Mouse (Mus musculus) spleen, adult 2 months (tissue): ENCODE data around the gene Eef1akmt3.

Experiments used
- CTCF ChIP-seq: fragments of 200-500 bp; IDR thresholded peaks from 2 replicates; pipeline ENCODE4 v1.5.1; 2011; ENCODE audit warnings: mild to moderate bottlenecking, inconsistent platforms; ENCODE audit not compliant: insufficient read depth, insufficient read length, insufficient replicate concordance; ENCODE audit errors: extremely low read depth
- POLR2A ChIP-seq: fragments of 200-500 bp; IDR thresholded peaks from 2 replicates; pipeline ENCODE4 v1.6.1; 2011; ENCODE audit warnings: low read depth, low read length, inconsistent platforms

DNA sequence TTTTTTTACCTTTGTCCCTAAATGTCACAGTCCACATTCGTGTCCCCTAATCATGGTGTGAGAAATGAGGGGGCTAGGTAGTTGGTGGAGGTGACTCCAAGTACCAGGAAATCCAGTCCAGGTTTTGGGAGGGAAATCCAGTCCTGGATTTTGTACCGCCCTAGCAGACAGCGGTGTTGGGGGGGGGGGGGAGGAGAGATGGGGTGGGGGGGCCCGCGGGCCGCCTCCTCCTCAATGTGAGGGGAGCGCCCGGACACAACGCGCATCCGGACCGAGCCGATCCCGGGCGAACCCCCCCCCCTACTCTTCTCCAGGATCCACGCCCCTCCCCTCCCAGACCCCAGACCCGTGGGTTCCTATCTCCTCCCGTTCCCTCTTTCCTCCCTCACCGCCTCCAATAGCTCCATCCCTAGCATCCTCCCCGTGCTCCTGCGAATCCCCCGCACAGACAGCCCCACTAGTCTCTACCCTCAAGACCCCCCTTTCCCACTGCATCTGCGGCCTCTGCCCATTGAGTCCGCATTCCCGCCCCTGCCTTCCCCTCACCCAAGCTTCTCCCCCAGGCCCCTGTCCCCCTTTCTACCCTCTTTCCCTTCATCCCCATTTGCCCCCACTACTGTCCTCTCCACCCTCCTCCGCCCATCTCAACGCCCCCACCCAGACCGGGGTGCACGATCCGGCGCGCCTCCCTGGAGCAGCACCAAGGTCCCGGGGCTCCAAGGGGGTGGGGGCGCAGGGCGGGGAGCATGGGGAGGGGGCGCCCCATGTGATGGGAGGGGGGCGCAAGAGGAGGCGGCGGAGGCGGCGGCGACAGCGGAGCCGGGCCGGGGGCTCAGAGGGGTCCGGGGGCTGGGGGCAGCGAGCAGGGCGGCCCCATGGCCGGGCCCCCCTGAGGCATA, 37.6 kb upstream of the Eef1akmt3 start:
- TF ChIP-seq CTCF (no peak), POLR2A (no peak)
